Mouse (Mus musculus) CH12.LX (cell line): ENCODE data around the gene Bex6. TPM values are rescaled to one million over a fixed set of nuclear protein-coding genes. Genes with fewer than 3 reads are reported as not detected.

Experiments
- DNase-seq: peaks from one replicate; pipeline ENCODE4 v3.0.0-alpha.2; 2013; ENCODE audit errors: extremely low read depth
- H3K27ac ChIP-seq: 2 replicates; pipeline ENCODE4 v1.5.1; 2012; ENCODE audit warnings: low read depth, mild to moderate bottlenecking, control low read depth, moderate library complexity; ENCODE audit not compliant: insufficient read depth
- H3K27me3 ChIP-seq: replicated peaks from 2 replicates; pipeline ENCODE3; 2012; ENCODE audit warnings: inconsistent platforms
- H3K36me3 ChIP-seq, 2 experiments: replicated peaks in 1 of 2; 2 replicates each; pipeline versions ENCODE3 to v1.6.1; 2012; ENCODE audit warnings: inconsistent platforms in 1 of 2, low read length in 1 of 2, mild to moderate bottlenecking in 1 of 2, mixed read lengths in 1 of 2, moderate library complexity in 1 of 2; ENCODE audit not compliant: control insufficient read depth in 1 of 2, insufficient read depth in 1 of 2
- H3K4me1 ChIP-seq, 2 experiments: 2 replicates each; pipeline ENCODE4 v1.6.1; 2012; ENCODE audit warnings: inconsistent platforms in 1 of 2, moderate library complexity in 1 of 2; ENCODE audit not compliant: insufficient read depth in 2 of 2, control insufficient read depth in 1 of 2
- H3K4me2 ChIP-seq: 2 replicates; pipeline ENCODE4 v1.6.1; 2012; ENCODE audit warnings: low read depth, mild to moderate bottlenecking, control low read depth; ENCODE audit not compliant: poor library complexity, insufficient read depth, severe bottlenecking
- H3K4me3 ChIP-seq, 3 experiments: fragments of 150-350 bp in 1 of 3; sonication (generic) in 1 of 3; replicated peaks in 1 of 3; 2 replicates each; pipeline versions ENCODE3 to v1.5.1; 2011 to 2012; ENCODE audit warnings: low read depth in 2 of 3, low read length in 2 of 3, mild to moderate bottlenecking in 2 of 3, moderate library complexity in 2 of 3, control low read depth in 1 of 3, improper control_type of control experiment in 1 of 3, inconsistent platforms in 1 of 3, mixed read lengths in 1 of 3; ENCODE audit not compliant: poor library complexity in 1 of 3
- H3K79me2 ChIP-seq: replicated peaks from 2 replicates; pipeline ENCODE4 v1.6.1; 2012; ENCODE audit warnings: mild to moderate bottlenecking, moderate library complexity; ENCODE audit not compliant: control insufficient read depth, poor library complexity, insufficient read depth, severe bottlenecking; ENCODE audit errors: extremely low read depth
- H3K9ac ChIP-seq: 2 replicates; pipeline ENCODE4 v1.6.1; 2012; ENCODE audit warnings: low read depth, mild to moderate bottlenecking, control low read depth, moderate library complexity; ENCODE audit not compliant: insufficient read depth
- H3K9me3 ChIP-seq: replicated peaks from 2 replicates; pipeline ENCODE3; 2012; ENCODE audit warnings: low read length, inconsistent platforms, mixed read lengths
- BHLHE40 ChIP-seq: IDR thresholded peaks from 2 replicates; pipeline ENCODE4 v1.6.1; 2011; ENCODE audit warnings: mild to moderate bottlenecking, low read depth, low read length, improper control_type of control experiment
- CHD1 ChIP-seq: IDR thresholded peaks from 2 replicates; pipeline ENCODE4 v1.6.1; 2012; ENCODE audit warnings: low read depth, low read length, improper control_type of control experiment, inconsistent platforms
- CHD2 ChIP-seq: IDR thresholded peaks from 2 replicates; pipeline ENCODE4 v1.6.1; 2011; ENCODE audit warnings: low read length, improper control_type of control experiment
- CTCF ChIP-seq, 2 experiments: IDR thresholded peaks in 1 of 2; conservative IDR thresholded peaks in 1 of 2; 2 replicates each; pipeline ENCODE4 v1.5.1; 2011 to 2012; ENCODE audit warnings: low read depth in 2 of 2, low read length in 2 of 2, improper control_type of control experiment in 1 of 2, inconsistent platforms in 1 of 2, mild to moderate bottlenecking in 1 of 2, moderate library complexity in 1 of 2
- E2F4 ChIP-seq: IDR thresholded peaks from 2 replicates; pipeline ENCODE4 v1.6.1; 2011; ENCODE audit warnings: low read depth, low read length, improper control_type of control experiment; ENCODE audit not compliant: insufficient replicate concordance
- ELF1 ChIP-seq: IDR thresholded peaks from 2 replicates; pipeline ENCODE4 v1.6.1; 2014; ENCODE audit warnings: low read depth, mild to moderate bottlenecking, inconsistent platforms, low read length, improper control_type of control experiment
- EP300 ChIP-seq: IDR thresholded peaks from 2 replicates; pipeline ENCODE4 v1.6.1; 2011; ENCODE audit warnings: low read length, improper control_type of control experiment
- ETS1 ChIP-seq: conservative IDR thresholded peaks from 2 replicates; pipeline ENCODE4 v1.6.1; 2012; ENCODE audit warnings: low read depth, mild to moderate bottlenecking, inconsistent platforms, low read length, improper control_type of control experiment, moderate library complexity
- GABPA ChIP-seq: IDR thresholded peaks from 2 replicates; pipeline ENCODE4 v1.6.1; 2012; ENCODE audit warnings: low read depth, low read length, improper control_type of control experiment, inconsistent platforms; ENCODE audit not compliant: insufficient replicate concordance
- HCFC1 ChIP-seq: IDR thresholded peaks from 2 replicates; pipeline ENCODE4 v1.6.1; 2012; ENCODE audit warnings: low read depth, mild to moderate bottlenecking, inconsistent platforms, low read length, improper control_type of control experiment
- JUN ChIP-seq: IDR thresholded peaks from 2 replicates; pipeline ENCODE4 v1.6.1; 2011; ENCODE audit warnings: low read depth, mild to moderate bottlenecking, low read length, improper control_type of control experiment, moderate library complexity; ENCODE audit not compliant: insufficient read depth
- MAFK ChIP-seq: IDR thresholded peaks from 2 replicates; pipeline ENCODE4 v1.6.1; 2011; ENCODE audit warnings: low read length, improper control_type of control experiment; ENCODE audit not compliant: insufficient replicate concordance
- MAZ ChIP-seq: IDR thresholded peaks from 2 replicates; pipeline ENCODE4 v1.6.1; 2012; ENCODE audit warnings: low read depth, mild to moderate bottlenecking, inconsistent platforms, low read length, improper control_type of control experiment, moderate library complexity
- MXI1 ChIP-seq: IDR thresholded peaks from 2 replicates; pipeline ENCODE4 v1.6.1; 2011; ENCODE audit warnings: mild to moderate bottlenecking, low read depth, low read length, improper control_type of control experiment
- MYC ChIP-seq: IDR thresholded peaks from 2 replicates; pipeline ENCODE4 v1.6.1; 2011; ENCODE audit warnings: low read depth, mild to moderate bottlenecking, improper control_type of control experiment, low read length
- NRF1 ChIP-seq: IDR thresholded peaks from 2 replicates; pipeline ENCODE4 v1.6.1; 2014; ENCODE audit warnings: low read depth, mild to moderate bottlenecking, inconsistent platforms, low read length, improper control_type of control experiment, moderate library complexity
- PAX5 ChIP-seq: IDR thresholded peaks from 2 replicates; pipeline ENCODE4 v1.6.1; 2012; ENCODE audit warnings: low read length, inconsistent platforms, mixed read lengths
- RAD21 ChIP-seq: IDR thresholded peaks from 2 replicates; pipeline ENCODE4 v1.6.1; 2011; ENCODE audit warnings: low read depth, mild to moderate bottlenecking, low read length, improper control_type of control experiment, moderate library complexity
- RCOR1 ChIP-seq: conservative IDR thresholded peaks from 2 replicates; pipeline ENCODE4 v1.6.1; 2012; ENCODE audit warnings: low read depth, mild to moderate bottlenecking, inconsistent platforms, low read length, improper control_type of control experiment
- SIN3A ChIP-seq: IDR thresholded peaks from 2 replicates; pipeline ENCODE4 v1.6.1; 2012; ENCODE audit warnings: low read length, improper control_type of control experiment, inconsistent platforms
- SMC3 ChIP-seq: IDR thresholded peaks from 2 replicates; pipeline ENCODE4 v1.6.1; 2011; ENCODE audit warnings: low read depth, low read length, improper control_type of control experiment
- TBP ChIP-seq: conservative IDR thresholded peaks from 2 replicates; pipeline ENCODE4 v1.6.1; 2011; ENCODE audit warnings: low read depth, low read length, improper control_type of control experiment
- TCF12 ChIP-seq: IDR thresholded peaks from 2 replicates; pipeline ENCODE4 v1.6.1; 2014; ENCODE audit warnings: low read depth, mild to moderate bottlenecking, inconsistent platforms, low read length, improper control_type of control experiment
- UBTF ChIP-seq: IDR thresholded peaks from 2 replicates; pipeline ENCODE4 v1.6.1; 2012; ENCODE audit warnings: low read depth, mild to moderate bottlenecking, inconsistent platforms, low read length, improper control_type of control experiment, moderate library complexity
- USF1 ChIP-seq: IDR thresholded peaks from 2 replicates; pipeline ENCODE4 v1.6.1; 2014; ENCODE audit warnings: low read depth, mild to moderate bottlenecking, inconsistent platforms, low read length, improper control_type of control experiment
- USF2 ChIP-seq: conservative IDR thresholded peaks from 2 replicates; pipeline ENCODE4 v1.6.1; 2011; ENCODE audit warnings: low read depth, low read length, improper control_type of control experiment
- ZC3H11A ChIP-seq: IDR thresholded peaks from 2 replicates; pipeline ENCODE4 v1.6.1; 2012; ENCODE audit warnings: low read depth, mild to moderate bottlenecking, inconsistent platforms, low read length, improper control_type of control experiment
- ZMIZ1 ChIP-seq: IDR thresholded peaks from 2 replicates; pipeline ENCODE4 v1.6.1; 2012; ENCODE audit warnings: low read depth, mild to moderate bottlenecking, inconsistent platforms, low read length, improper control_type of control experiment
- ZNF384 ChIP-seq: IDR thresholded peaks from 2 replicates; pipeline ENCODE4 v1.6.1; 2012; ENCODE audit warnings: low read depth, low read length, improper control_type of control experiment, inconsistent platforms
- dilution Hi-C: fragments of 300-500 bp; cut with MboI; formaldehyde crosslinking; loops from 2 replicates; pipeline ENCODE4 v1.14.3; 2020; ENCODE audit warnings: low sequenced_read_pairs; ENCODE audit not compliant: extremely low pct_unique_long_range_greater_than_20kb, extremely low pct_ligation_motif_present
- in situ Hi-C: fragments of 300-500 bp; cut with MboI; formaldehyde crosslinking; loops from 3 replicates; pipeline ENCODE4 v1.14.3; 2019; ENCODE audit warnings: low sequenced_read_pairs, low pct_ligation_motif_present, low pct_unique_long_range_greater_than_20kb, mixed read lengths
- polyA plus RNA-seq: library from polyadenylated mRNA; unstranded; fragments of >175 nt; gene quantifications from 2 replicates; pipeline ENCODE4 v1.2.1, GENCODE M21; 2012; ENCODE audit warnings: low read depth; ENCODE audit not compliant: insufficient read length
- total RNA-seq, 2 experiments: library from RNA; depleted of rRNA; stranded (reverse); fragments of 300-350 nt in 1 of 2; fragments of >200 nt in 1 of 2; gene quantifications; 2 replicates each; pipeline ENCODE4 v1.2.3; 2012 to 2014

Gene Bex6
- total and polyA plus RNA-seq, 3 experiments: not detected

GRCm38 (mm10) chr16:32175029-32175428 lies 4.6 kb upstream of the Bex6 start:
- dilution Hi-C loops (no loop called here), in situ Hi-C loops (no loop called here)
- no peak for DNase-seq
- Histone ChIP-seq H3K9me3 (peaks cover 4% of the 10 kb centered on the region), H3K4me1 (peaks cover 25 to 76% of the 10 kb centered on the region in 2 experiments), H3K79me2 (no peaks in the 10 kb centered on the region), H3K36me3 (no peaks in the 10 kb centered on the region), H3K27me3 (no peaks in the 10 kb centered on the region), H3K27ac (no peak overlapping the region), H3K9ac (no peak overlapping the region), H3K4me2 (no peak overlapping the region), H3K4me3 (no peak overlapping the region)
- TF ChIP-seq ZNF384 (peak; percentile 32; the same call in 1 of the 2 replicates), EP300 (no peak), SMC3 (peak; percentile 40), RAD21 (peak; percentile 22), ZMIZ1 (no peak), ZC3H11A (no peak), MYC (peak; percentile 19; the same call in 1 of the 2 replicates), CTCF (conservative IDR thresholded peaks at IDR 0.05 in 1 of 2, IDR thresholded peaks at IDR 0.05 in 1 of 2; ENCODE audit: low read depth in 2 of 2, low read length in 2 of 2) (peak in 1 of 2 experiments; percentile 49; a peak in 2 of 4 replicates), GABPA (no peak), TBP (no peak), RCOR1 (no peak)

GRCm38 (mm10) chr16:32176896-32177686 lies 2.5 kb upstream of the Bex6 start:
- Histone ChIP-seq H3K27me3 (no peaks in the 10 kb centered on the region), H3K4me3 (peak overlapping the region; percentile 20 to 36 (median 27)), H3K4me1 (peaks cover 9 to 55% of the 10 kb centered on the region in 2 experiments; a peak in 3 of 4 replicates), H3K79me2 (no peaks in the 10 kb centered on the region), H3K36me3 (no peaks in the 10 kb centered on the region), H3K4me2 (peak overlapping the region; percentile 82), H3K9ac (peak overlapping the region; percentile 63), H3K9me3 (peaks cover 6% of the 10 kb centered on the region), H3K27ac (peak overlapping the region; percentile 67)
- dilution Hi-C loops (no loop called here), in situ Hi-C loops (no loop called here)
- DNase-seq: peak; percentile 78
- TF ChIP-seq MAFK: no peak
- TF ChIP-seq HCFC1: peak; percentile 72
- TF ChIP-seq MYC: no peak
- peak; percentile 50; the same call in 1 of the 2 replicates for TF ChIP-seq MXI1
- TF ChIP-seq GABPA: no peak
- TF ChIP-seq ETS1: peak; percentile 58
- no peak for TF ChIP-seq USF2
- peak; percentile 21; the same call in 1 of the 2 replicates for TF ChIP-seq NRF1
- no peak for TF ChIP-seq ZC3H11A
- TF ChIP-seq USF1: no peak
- peak; percentile 87 for TF ChIP-seq EP300
- TF ChIP-seq BHLHE40: peak; percentile 74
- TF ChIP-seq JUN: no peak
- peak; percentile 76 for TF ChIP-seq MAZ
- peak; percentile 86 for TF ChIP-seq ELF1
- peak; percentile 67; the same call in 1 of the 2 replicates for TF ChIP-seq CHD1
- peak; percentile 76 for TF ChIP-seq ZMIZ1
- no peak for TF ChIP-seq PAX5
- TF ChIP-seq ZNF384: peak; percentile 91
- TF ChIP-seq CHD2: peak; percentile 90
- peak; percentile 81 for TF ChIP-seq SIN3A
- 0 out of 2 replicates have a peak, but pooled peaks have one; percentile 72 for TF ChIP-seq RCOR1
- TF ChIP-seq SMC3: peak; percentile 29; the same call in 1 of the 2 replicates
- TF ChIP-seq UBTF: peak; percentile 45; the same call in 1 of the 2 replicates
- peak; percentile 71 for TF ChIP-seq TCF12
- 0 out of 2 replicates have a peak, but pooled peaks have one; percentile 62 for TF ChIP-seq E2F4
